Mouse (Mus musculus) midbrain, embryonic 11.5 days (tissue): ENCODE data around the gene Cept1. TPM values are rescaled to one million over a fixed set of nuclear protein-coding genes. Genes with fewer than 3 reads are reported as not detected.

Experiments
- ATAC-seq: fragments of 200-750 bp; cut with Nextera tagmentation; 2 replicates; pipeline ENCODE4 v1.8.0; 2017; ENCODE audit warnings: moderate TSS enrichment, moderate library complexity; ENCODE audit not compliant: low FRiP score
- DNase-seq: peaks from one replicate; pipeline ENCODE4 v3.0.0; 2015; ENCODE audit warnings: low spot score; ENCODE audit errors: missing footprints
- H3K27ac ChIP-seq: fragments of 300-500 bp; sonication (generic); 2 replicates; pipeline ENCODE4 v1.5.1; 2014; ENCODE audit warnings: low read depth, low read length
- H3K27me3 ChIP-seq: fragments of 300-500 bp; sonication (generic); 2 replicates; pipeline ENCODE4 v1.6.1; 2014; ENCODE audit warnings: mild to moderate bottlenecking, low read length, moderate library complexity, mixed read lengths; ENCODE audit not compliant: control insufficient read depth, insufficient read depth
- H3K36me3 ChIP-seq: fragments of 300-500 bp; sonication (generic); 2 replicates; pipeline ENCODE4 v1.6.1; 2014; ENCODE audit warnings: mild to moderate bottlenecking, low read length, moderate library complexity, mixed read lengths; ENCODE audit not compliant: control insufficient read depth, insufficient read depth
- H3K4me1 ChIP-seq: fragments of 300-500 bp; sonication (generic); 2 replicates; pipeline ENCODE4 v1.6.1; 2014; ENCODE audit warnings: low read length; ENCODE audit not compliant: control insufficient read depth, insufficient read depth
- H3K4me2 ChIP-seq: fragments of 300-500 bp; sonication (generic); 2 replicates; pipeline ENCODE4 v1.6.1; 2014; ENCODE audit warnings: mild to moderate bottlenecking, moderate library complexity
- H3K4me3 ChIP-seq: fragments of 300-500 bp; sonication (generic); 2 replicates; pipeline ENCODE4 v1.5.1; 2014; ENCODE audit warnings: low read depth, low read length
- H3K9ac ChIP-seq: fragments of 300-500 bp; sonication (generic); 2 replicates; pipeline ENCODE4 v1.6.1; 2014; ENCODE audit warnings: low read length
- H3K9me3 ChIP-seq: fragments of 300-500 bp; sonication (generic); 2 replicates; pipeline ENCODE4 v1.6.1; 2016; ENCODE audit warnings: low read length; ENCODE audit not compliant: control insufficient read depth
- WGBS: fragments of 180-500 bp; shearing (Covaris S2); extraction: QIAGEN DNeasy Blood & Tissue Kit; methylation state at CpG from one replicate; pipeline ENCODE4 v1.1.7; 2014; 5-methylcytosine and 5-hydroxymethylcytosine counted together
- polyA plus RNA-seq: library from polyadenylated mRNA; unstranded; fragments of >200 nt; fragmentation: Nextera tagmentation; extraction: Ambion mirVana; gene quantifications from 2 replicates; pipeline ENCODE4 v1.2.1, GENCODE M21; 2014

The Cept1 gene
- polyA plus RNA-seq, 1 experiment from 2014 or later: 44.9 TPM

GRCm38 (mm10) chr3:106487551-106487950, 60.1 kb downstream of the Cept1 start:
- DNase-seq (peak; percentile 61), ATAC-seq (no peak)
- no peaks in the 10 kb centered on the region for H3K9me3 ChIP-seq
- H3K27ac ChIP-seq: no peak overlapping the region
- 75% methylated on average over 2 of the region's 2 CpGs for WGBS
- H3K9ac ChIP-seq: no peak overlapping the region
- H3K4me2 ChIP-seq: no peak overlapping the region
- H3K27me3 ChIP-seq: peaks cover 3% of the 10 kb centered on the region; the same call in 1 of the 2 replicates
- H3K4me1 ChIP-seq: 0 out of 2 replicates have a peak, but pooled peaks cover 2% of the 10 kb centered on the region
- H3K4me3 ChIP-seq: no peak overlapping the region
- H3K36me3 ChIP-seq: no peaks in the 10 kb centered on the region

- no peaks in the 10 kb centered on the region for H3K9me3 ChIP-seq
- ATAC-seq (no peak), DNase-seq (peak; percentile 56)
- peaks cover 6% of the 10 kb centered on the region; the same call in 1 of the 2 replicates for H3K27me3 ChIP-seq
- no peak overlapping the region for H3K27ac ChIP-seq
- H3K4me3 ChIP-seq: no peak overlapping the region
- no peak overlapping the region for H3K9ac ChIP-seq
- H3K36me3 ChIP-seq: no peaks in the 10 kb centered on the region
- 78% methylated on average over 5 of the region's 5 CpGs for WGBS
- H3K4me1 ChIP-seq: 0 out of 2 replicates have a peak, but pooled peaks cover 6% of the 10 kb centered on the region
- no peak overlapping the region for H3K4me2 ChIP-seq
Measured at GRCm38 (mm10) chr3:106485810-106486209, 61.8 kb downstream of the Cept1 start.

GRCm38 (mm10) chr3:106484861-106485260, 62.7 kb downstream of the Cept1 start:
- Histone ChIP-seq H3K9ac (no peak overlapping the region), H3K27ac (no peak overlapping the region), H3K27me3 (peaks cover 6% of the 10 kb centered on the region; the same call in 1 of the 2 replicates), H3K4me2 (no peak overlapping the region), H3K9me3 (no peaks in the 10 kb centered on the region), H3K36me3 (no peaks in the 10 kb centered on the region), H3K4me3 (no peak overlapping the region), H3K4me1 (0 out of 2 replicates have a peak, but pooled peaks cover 6% of the 10 kb centered on the region)
- ATAC-seq (no peak), DNase-seq (peak; percentile 14)
- WGBS: 98% methylated on average over 3 of the region's 3 CpGs

GRCm38 (mm10) chr3:106483796-106484405, 63.7 kb downstream of the Cept1 start:
- Histone ChIP-seq H3K27me3 (peaks cover 6% of the 10 kb centered on the region; the same call in 1 of the 2 replicates), H3K4me1 (0 out of 2 replicates have a peak, but pooled peaks cover 6% of the 10 kb centered on the region), H3K9me3 (no peaks in the 10 kb centered on the region), H3K4me2 (no peak overlapping the region), H3K27ac (no peak overlapping the region), H3K9ac (no peak overlapping the region), H3K4me3 (no peak overlapping the region), H3K36me3 (no peaks in the 10 kb centered on the region)
- 74% methylated on average over 4 of the region's 4 CpGs for WGBS
- ATAC-seq (no peak), DNase-seq (no peak)

- ATAC-seq: no peak
- H3K4me2 ChIP-seq: peak overlapping the region; percentile 95; the same call in 1 of the 2 replicates
- H3K4me1 ChIP-seq: 0 out of 2 replicates have a peak, but pooled peaks cover 6% of the 10 kb centered on the region
Measured at GRCm38 (mm10) chr3:106483297-106483696, 64.3 kb downstream of the Cept1 start.

GRCm38 (mm10) chr3:106482281-106483081, 65.1 kb downstream of the Cept1 start, which contains the start of gene Dennd2d:
Gene Dennd2d (plus strand): TSS chr3:106482405.
- peak; percentile 84 for ATAC-seq
- DNase-seq: peak; percentile 89
- peak within 1 kb of the TSS; percentile 61 for H3K9ac ChIP-seq
- peak within 1 kb of the TSS; percentile 48 for H3K4me3 ChIP-seq
- peak within 1 kb of the TSS; percentile 95 for H3K4me2 ChIP-seq
- no peak within 1 kb of the TSS for H3K27ac ChIP-seq
- H3K36me3 ChIP-seq: no peaks in the 10 kb centered on the region
- peaks cover 6% of the 10 kb centered on the region; the same call in 1 of the 2 replicates for H3K27me3 ChIP-seq
- H3K9me3 ChIP-seq: no peaks in the 10 kb centered on the region
- 1% methylated on average over 44 of the region's 44 CpGs for WGBS
- 0 out of 2 replicates have a peak, but pooled peaks cover 6% of the 10 kb centered on the region for H3K4me1 ChIP-seq

More at GRCm38 (mm10) chr3:106483297-106483696, 64.3 kb downstream of the Cept1 start:
- no peak overlapping the region for H3K27ac ChIP-seq
- DNase-seq: no peak
- 79% methylated on average over 7 of the region's 7 CpGs for WGBS
- no peaks in the 10 kb centered on the region for H3K36me3 ChIP-seq
- H3K9ac ChIP-seq: no peak overlapping the region
- H3K4me3 ChIP-seq: no peak overlapping the region
- H3K9me3 ChIP-seq: no peaks in the 10 kb centered on the region
- peaks cover 6% of the 10 kb centered on the region; the same call in 1 of the 2 replicates for H3K27me3 ChIP-seq

- ATAC-seq (no peak), DNase-seq (no peak)
- Histone ChIP-seq H3K4me1 (no peaks in the 10 kb centered on the region), H3K9ac (no peak overlapping the region), H3K27ac (no peak overlapping the region), H3K9me3 (no peaks in the 10 kb centered on the region), H3K4me2 (no peak overlapping the region), H3K27me3 (no peaks in the 10 kb centered on the region), H3K36me3 (no peaks in the 10 kb centered on the region), H3K4me3 (no peak overlapping the region)
- 81% methylated on average over 1 of the region's 1 CpGs for WGBS
Measured at GRCm38 (mm10) chr3:106476863-106477262, 70.7 kb downstream of the Cept1 start.

- no peaks in the 10 kb centered on the region for H3K9me3 ChIP-seq
- H3K4me1 ChIP-seq: no peaks in the 10 kb centered on the region
- H3K4me2 ChIP-seq: no peak overlapping the region
- WGBS: 87% methylated on average over 4 of the region's 4 CpGs
- H3K36me3 ChIP-seq: no peaks in the 10 kb centered on the region
- no peak overlapping the region for H3K4me3 ChIP-seq
- no peak overlapping the region for H3K9ac ChIP-seq
- no peaks in the 10 kb centered on the region for H3K27me3 ChIP-seq
- ATAC-seq (no peak), DNase-seq (no peak)
- H3K27ac ChIP-seq: no peak overlapping the region
Measured at GRCm38 (mm10) chr3:106474210-106474609, 73.4 kb downstream of the Cept1 start.

- H3K27me3 ChIP-seq: no peaks in the 10 kb centered on the region
- H3K4me1 ChIP-seq: no peaks in the 10 kb centered on the region
- ATAC-seq (no peak), DNase-seq (no peak)
- no peaks in the 10 kb centered on the region for H3K9me3 ChIP-seq
- 92% methylated on average over 1 of the region's 1 CpGs for WGBS
- no peaks in the 10 kb centered on the region for H3K36me3 ChIP-seq
- no peak overlapping the region for H3K4me3 ChIP-seq
- no peak overlapping the region for H3K27ac ChIP-seq
- H3K4me2 ChIP-seq: no peak overlapping the region
- no peak overlapping the region for H3K9ac ChIP-seq
Measured at GRCm38 (mm10) chr3:106464750-106465149, 82.9 kb downstream of the Cept1 start.
